Mouse (Mus musculus): ENCODE results near the gene Edem3. TPM values are rescaled to one million over a fixed set of nuclear protein-coding genes. Genes with fewer than 3 reads are reported as not detected.

Edem3 gene
- 4.6 and 5.1 TPM in 2 replicates for polyA plus RNA-seq (2012; rRNA removed)

DNA sequence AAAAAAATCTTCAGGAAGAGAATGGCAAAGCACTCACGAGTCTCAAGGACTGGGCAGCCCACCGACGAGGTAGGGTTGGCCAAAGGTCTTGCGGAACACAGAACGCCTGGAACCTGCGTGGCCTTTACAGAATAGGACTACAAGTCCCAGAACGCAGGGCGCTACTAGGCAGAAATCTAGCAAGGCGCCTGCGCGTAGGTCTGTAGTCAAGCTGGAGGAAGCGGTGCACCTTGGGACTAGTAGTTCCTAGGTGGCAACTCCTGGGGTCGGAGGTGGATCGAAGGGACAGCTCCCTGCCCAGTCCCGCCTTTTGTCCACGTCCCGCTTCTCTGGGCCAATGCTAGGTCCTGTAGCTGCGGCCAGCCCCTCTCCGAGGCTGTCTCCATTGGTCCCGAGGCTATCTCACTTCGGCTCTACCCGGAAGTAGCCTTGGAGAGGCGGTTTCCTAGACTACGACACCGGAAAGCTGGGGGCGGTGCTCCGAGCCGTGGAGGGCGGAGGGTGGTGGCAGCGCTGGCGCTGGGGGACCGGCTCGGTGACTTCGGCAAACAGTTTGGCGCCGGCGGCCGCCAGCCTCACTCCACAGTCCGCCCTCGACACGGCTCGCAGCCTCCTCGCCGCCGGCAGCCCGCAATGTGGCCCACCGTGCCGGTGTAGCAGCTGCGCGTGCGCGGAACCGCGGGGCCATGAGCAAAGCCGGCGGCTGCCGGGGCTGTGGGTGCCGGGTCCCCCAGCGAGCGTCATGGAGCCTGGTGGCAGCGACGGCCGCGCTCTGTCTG, at the start of gene Edem3:
Edem3 (plus strand) TSS at position 491 of the 779 bp plus-strand sequence.

Other genes with a start within 250 kb of the Edem3 start
- 6.9 TPM in 2 replicates for gene Fam129a, start 184.2 kb upstream of the Edem3 start, polyA plus RNA-seq (2012; rRNA removed)